Mouse (Mus musculus): ENCODE measurements around the gene Rag1. TPM values are rescaled to one million over a fixed set of nuclear protein-coding genes. Genes with fewer than 3 reads are reported as not detected.

Rag1 gene
- 0.08 and 0.58 TPM in 2 replicates for polyA plus RNA-seq (2016; fragmentation: Nextera tagmentation; extraction: Ambion mirVana)

DNA sequence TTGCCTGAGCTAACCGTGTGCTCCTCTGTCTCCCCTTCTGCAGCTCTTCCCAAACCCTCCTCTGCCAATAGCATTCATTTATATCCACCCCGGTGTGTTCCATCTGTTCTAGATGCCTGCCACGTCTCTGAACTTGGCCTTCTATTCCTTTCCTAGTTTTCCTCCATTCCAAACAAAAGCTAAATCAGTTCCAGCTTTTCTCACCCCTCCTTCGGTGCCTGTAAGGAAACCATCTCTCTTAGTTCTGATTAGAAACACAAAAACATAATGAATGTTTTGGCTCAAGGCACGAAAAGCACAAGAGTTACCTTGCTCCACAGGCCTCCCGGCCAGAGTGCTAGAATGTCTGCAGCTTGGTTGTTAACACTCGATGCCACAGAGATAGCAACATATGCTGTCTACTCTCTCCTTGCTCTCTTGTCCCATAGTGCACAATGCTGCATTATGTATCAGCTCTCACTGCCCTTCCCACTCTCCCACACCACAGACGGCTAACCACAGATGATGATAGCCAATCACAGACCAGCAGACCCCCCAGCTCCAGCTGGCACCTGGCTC lies at the start of gene Rag1, which contains the start of gene B230118H07Rik:
TSS of gene Rag1 (minus strand) at position 388 of the 558 bp plus-strand sequence.
TSS of gene B230118H07Rik (minus strand) at position 419 of the 558 bp plus-strand sequence.
- no peaks in the 10 kb centered on the region for H3K27me3 ChIP-seq (ENCODE audit: low read depth, poor library complexity, severe bottlenecking)
- peak; percentile 42 for DNase-seq (ENCODE audit: low spot score)
- H3K27ac ChIP-seq: peak within 1 kb of the TSS; percentile 72
- no peaks in the 10 kb centered on the region for H3K9me3 ChIP-seq (replicated peaks)
- H3K4me3 ChIP-seq: peak within 1 kb of the TSS; percentile 8; the same call in 1 of the 2 replicates
- H3K4me1 ChIP-seq: peaks cover 29% of the 10 kb centered on the region
- no peaks in the 10 kb centered on the region for H3K36me3 ChIP-seq
- 47% methylated on average over 8 of the region's 8 CpGs for WGBS

DNA sequence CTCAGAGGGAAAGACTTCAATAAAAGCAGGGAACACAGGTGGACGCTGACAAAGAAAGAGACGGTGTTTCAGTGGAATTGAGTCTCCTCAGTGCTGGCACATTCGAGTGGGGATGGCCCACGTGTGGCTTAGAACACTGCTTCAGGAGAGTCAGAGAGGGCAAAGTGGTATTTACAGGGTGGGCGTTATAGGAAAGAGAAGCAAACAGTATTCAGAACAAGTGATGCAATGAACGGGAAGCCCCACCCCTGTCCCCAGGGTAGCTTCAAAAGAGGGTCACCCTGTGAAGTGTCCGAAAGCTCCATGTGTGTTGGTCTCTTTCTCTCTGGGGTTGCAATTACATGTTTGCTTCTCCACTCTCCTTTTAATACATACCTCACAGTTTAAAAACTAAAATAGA lies 46.3 kb upstream of the Rag1 start:
- Histone ChIP-seq H3K36me3 (peaks cover 71% of the 10 kb centered on the region), H3K27me3 (ENCODE audit: low read depth, poor library complexity, severe bottlenecking) (no peaks in the 10 kb centered on the region), H3K27ac (no peak overlapping the region), H3K9me3 (replicated peaks) (no peaks in the 10 kb centered on the region), H3K4me3 (no peak overlapping the region), H3K4me1 (no peaks in the 10 kb centered on the region)
- DNase-seq (ENCODE audit: low spot score): no peak
- 92% methylated on average over 7 of the region's 7 CpGs for WGBS

DNA sequence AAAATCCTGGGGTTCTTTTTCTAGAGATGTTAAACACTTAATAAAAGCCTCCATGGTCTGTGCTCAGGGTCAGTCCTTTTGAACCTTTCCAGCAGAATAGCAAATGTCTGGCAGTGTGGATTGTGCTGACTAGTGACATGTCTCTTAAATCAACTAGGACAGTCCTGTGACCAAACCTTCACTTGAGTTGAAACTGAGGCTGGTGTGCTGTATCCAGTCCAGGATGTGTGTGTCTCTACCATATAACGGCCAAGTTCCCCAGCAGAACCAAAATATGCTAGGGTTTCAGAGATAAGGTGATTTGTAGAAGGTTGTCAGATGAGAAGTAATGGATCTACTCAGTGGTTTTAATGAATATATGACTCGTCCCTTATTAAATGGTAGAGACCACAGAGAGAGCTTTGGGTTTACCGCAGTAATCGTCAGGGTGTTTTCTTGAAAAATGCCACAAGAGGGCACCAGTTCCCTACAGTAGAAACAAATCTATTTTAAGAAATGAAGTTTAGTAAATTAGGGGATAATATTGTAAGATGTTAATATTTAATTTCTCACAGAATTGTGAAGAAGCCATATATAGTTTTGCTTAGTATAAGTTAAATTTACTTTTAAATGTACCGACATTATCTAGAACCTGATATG lies 44.4 kb upstream of the Rag1 start:
- peaks cover 81% of the 10 kb centered on the region for H3K36me3 ChIP-seq
- no peak overlapping the region for H3K27ac ChIP-seq
- H3K27me3 ChIP-seq (ENCODE audit: low read depth, poor library complexity, severe bottlenecking): no peaks in the 10 kb centered on the region
- H3K9me3 ChIP-seq (replicated peaks): no peaks in the 10 kb centered on the region
- no peak for DNase-seq (ENCODE audit: low spot score)
- 63% methylated on average over 5 of the region's 5 CpGs for WGBS
- no peaks in the 10 kb centered on the region for H3K4me1 ChIP-seq
- no peak overlapping the region for H3K4me3 ChIP-seq

DNA sequence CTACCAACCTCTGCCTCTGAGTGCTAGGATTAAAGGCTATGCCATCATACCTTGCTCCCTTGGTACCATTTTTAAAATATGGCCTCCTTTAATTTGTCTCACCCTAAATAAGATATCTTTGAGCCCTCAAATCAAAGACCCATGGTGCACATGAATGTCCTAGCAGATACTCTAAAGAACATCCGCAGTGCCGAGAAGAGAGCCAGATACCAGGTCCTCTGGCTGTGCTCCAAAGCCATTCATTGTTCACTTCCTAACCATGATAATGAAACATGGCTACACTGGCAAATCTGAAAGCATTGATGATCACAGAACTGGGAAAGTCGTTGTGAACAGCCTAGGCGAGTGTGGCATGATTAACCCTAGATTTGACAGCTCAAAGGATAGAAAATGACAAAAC lies 43.7 kb upstream of the Rag1 start:
- Histone ChIP-seq H3K27me3 (ENCODE audit: low read depth, poor library complexity, severe bottlenecking) (no peaks in the 10 kb centered on the region), H3K4me1 (no peaks in the 10 kb centered on the region), H3K4me3 (no peak overlapping the region), H3K36me3 (peaks cover 78% of the 10 kb centered on the region), H3K9me3 (replicated peaks) (no peaks in the 10 kb centered on the region), H3K27ac (no peak overlapping the region)
- no peak for DNase-seq (ENCODE audit: low spot score)
- WGBS: 82% methylated on average over 4 of the region's 4 CpGs

GRCm38 (mm10) chr2:101690252-101690827 lies 41.0 kb upstream of the Rag1 start:
- Histone ChIP-seq H3K4me1 (no peaks in the 10 kb centered on the region), H3K36me3 (peaks cover 79% of the 10 kb centered on the region), H3K9me3 (replicated peaks) (no peaks in the 10 kb centered on the region), H3K4me3 (no peak overlapping the region), H3K27me3 (ENCODE audit: low read depth, poor library complexity, severe bottlenecking) (no peaks in the 10 kb centered on the region), H3K27ac (no peak overlapping the region)
- 94% methylated on average over 9 of the region's 9 CpGs for WGBS
- no peak for DNase-seq (ENCODE audit: low spot score)

DNA sequence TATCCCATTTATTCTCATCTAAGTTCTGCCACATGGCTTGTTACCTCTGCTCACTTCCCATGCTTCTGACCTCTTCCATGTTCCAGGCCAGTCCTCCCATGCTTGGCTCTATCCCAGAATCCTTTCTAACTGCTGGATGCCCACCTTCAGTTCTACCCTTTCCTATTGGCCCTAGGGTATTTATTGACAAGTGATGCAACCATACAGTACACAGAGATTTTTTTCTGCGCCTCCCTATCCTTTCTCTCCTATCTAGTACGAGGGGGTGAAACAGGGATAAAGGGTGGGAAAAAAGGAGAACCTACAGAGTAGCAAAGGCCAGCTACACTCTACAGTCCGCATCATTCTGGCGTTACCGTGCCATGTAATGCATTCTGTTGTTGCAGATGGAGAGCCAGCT lies 38.7 kb upstream of the Rag1 start:
- Histone ChIP-seq H3K4me3 (no peak overlapping the region), H3K36me3 (peaks cover 78% of the 10 kb centered on the region), H3K27ac (no peak overlapping the region), H3K27me3 (ENCODE audit: low read depth, poor library complexity, severe bottlenecking) (no peaks in the 10 kb centered on the region), H3K9me3 (replicated peaks) (no peaks in the 10 kb centered on the region), H3K4me1 (no peaks in the 10 kb centered on the region)
- 92% methylated on average over 5 of the region's 5 CpGs for WGBS
- no peak for DNase-seq (ENCODE audit: low spot score)

GRCm38 (mm10) chr2:101684421-101684820 lies 35.1 kb upstream of the Rag1 start:
- peaks cover 59% of the 10 kb centered on the region for H3K36me3 ChIP-seq

DNA sequence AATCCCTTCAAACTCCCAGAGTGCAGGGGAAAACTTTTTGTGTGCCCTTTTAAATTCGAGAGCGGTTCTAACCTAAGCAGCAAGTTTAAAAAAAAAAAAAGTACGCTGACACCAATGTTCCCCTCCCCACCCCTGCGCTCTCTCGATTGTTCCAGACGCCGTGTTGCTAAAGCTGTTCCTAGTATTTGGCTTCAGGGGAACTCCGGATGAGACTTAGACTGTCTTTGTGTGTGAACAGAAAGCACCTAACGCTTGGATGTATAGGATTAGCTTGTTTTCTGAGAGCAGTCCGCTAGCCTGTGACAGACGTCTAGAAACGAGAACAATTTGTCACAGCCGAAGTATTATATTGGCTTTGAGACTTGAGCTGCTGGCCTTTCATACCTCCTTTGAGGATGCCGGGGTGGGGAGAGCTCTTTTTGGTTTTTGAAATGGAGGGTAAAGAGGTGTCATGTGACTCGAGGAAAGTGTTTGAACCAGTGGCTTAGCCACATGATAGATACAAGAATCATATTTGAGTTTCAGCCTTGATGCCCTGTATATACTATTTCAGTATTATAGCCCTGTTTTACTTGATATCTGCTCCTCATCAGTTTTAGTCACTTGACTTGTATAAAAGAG lies 30.0 kb upstream of the Rag1 start:
- peaks cover 15% of the 10 kb centered on the region for H3K36me3 ChIP-seq
- WGBS: 8% methylated on average over 15 of the region's 15 CpGs
- DNase-seq (ENCODE audit: low spot score): peak; percentile 30
- peak overlapping the region; percentile 87 for H3K4me3 ChIP-seq
- H3K9me3 ChIP-seq (replicated peaks): no peaks in the 10 kb centered on the region
- no peak overlapping the region; the same call in 1 of the 2 replicates for H3K27ac ChIP-seq
- H3K27me3 ChIP-seq (ENCODE audit: low read depth, poor library complexity, severe bottlenecking): no peaks in the 10 kb centered on the region
- peaks cover 11% of the 10 kb centered on the region for H3K4me1 ChIP-seq

More at GRCm38 (mm10) chr2:101684421-101684820, 35.1 kb upstream of the Rag1 start:
- H3K4me1 ChIP-seq: peaks cover 2% of the 10 kb centered on the region
- H3K27me3 ChIP-seq (ENCODE audit: low read depth, poor library complexity, severe bottlenecking): no peaks in the 10 kb centered on the region
- no peaks in the 10 kb centered on the region for H3K9me3 ChIP-seq (replicated peaks)
- no peak overlapping the region for H3K27ac ChIP-seq
- 96% methylated on average over 12 of the region's 12 CpGs for WGBS
- no peak overlapping the region for H3K4me3 ChIP-seq
- no peak for DNase-seq (ENCODE audit: low spot score)

DNA sequence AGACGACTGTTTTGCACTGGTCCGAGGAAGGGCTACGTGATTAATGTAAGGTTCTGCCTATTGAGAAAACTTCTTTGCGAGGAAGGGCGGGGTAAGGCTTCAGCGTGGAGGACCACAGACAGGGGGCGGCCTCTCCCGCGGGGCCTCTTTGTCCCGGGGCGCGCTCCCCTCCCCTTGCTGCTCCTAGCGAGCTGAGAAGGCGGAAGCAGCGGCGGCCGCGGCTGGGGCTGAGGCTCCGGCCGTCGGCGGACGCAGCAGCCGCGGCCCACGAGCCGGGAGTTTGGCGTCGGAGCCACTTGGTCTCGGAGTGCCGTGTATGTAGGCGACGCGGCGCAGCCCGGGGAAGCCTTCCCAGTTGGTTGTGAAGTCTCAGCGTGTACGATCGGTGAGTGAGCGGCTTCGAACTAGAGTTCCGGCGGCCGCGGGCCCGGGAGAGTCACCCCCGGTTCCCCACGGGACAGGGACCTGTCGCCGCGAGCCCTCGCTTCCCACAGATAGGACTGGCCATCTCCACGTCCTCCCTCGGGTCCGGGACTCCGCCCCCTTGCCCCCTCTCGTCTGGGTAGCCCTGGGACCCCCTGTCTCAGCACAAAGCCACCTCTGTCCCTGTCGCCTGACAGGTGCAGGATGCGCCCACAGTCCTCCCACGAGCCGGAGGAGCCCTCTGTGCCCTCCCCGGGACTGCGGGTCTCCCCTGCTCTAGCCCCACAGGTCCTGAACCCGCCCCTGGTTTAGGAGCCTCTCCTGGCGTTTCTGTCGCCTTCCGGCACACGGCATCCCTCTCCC lies 29.1 kb upstream of the Rag1 start, which contains the start of gene Traf6:
TSS of gene Traf6 (plus strand) at position 194 of the 786 bp plus-strand sequence.
- Histone ChIP-seq H3K27ac (peak within 1 kb of the TSS; percentile 93), H3K36me3 (peaks cover 15% of the 10 kb centered on the region; the same call in 1 of the 2 replicates), H3K9me3 (replicated peaks) (no peaks in the 10 kb centered on the region), H3K27me3 (ENCODE audit: low read depth, poor library complexity, severe bottlenecking) (no peaks in the 10 kb centered on the region), H3K4me3 (peak within 1 kb of the TSS; percentile 87), H3K4me1 (peaks cover 11% of the 10 kb centered on the region)
- DNase-seq (ENCODE audit: low spot score): peak; percentile 91
- WGBS: under 1% methylated on average over 68 of the region's 68 CpGs

DNA sequence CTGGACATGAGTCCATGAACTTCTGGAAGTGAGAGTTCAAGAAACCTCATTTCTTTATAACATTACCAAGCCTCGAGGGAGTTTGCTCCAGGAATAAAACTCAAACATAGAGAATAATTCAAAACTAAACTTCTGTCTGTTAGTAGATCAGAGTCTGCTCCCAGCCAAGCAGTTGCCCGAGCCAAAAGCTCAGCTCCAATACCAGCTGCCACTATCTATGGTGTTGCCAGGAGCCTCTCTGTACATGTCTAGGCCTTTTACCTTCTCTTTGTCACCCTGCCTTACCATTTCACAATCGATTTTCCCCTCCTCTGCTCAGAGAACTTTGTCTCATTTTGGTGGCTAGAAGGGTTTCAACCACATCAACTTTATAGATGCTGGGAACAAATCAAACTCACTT lies 24.2 kb upstream of the Rag1 start:
- WGBS: 74% methylated on average over 3 of the region's 3 CpGs
- H3K9me3 ChIP-seq (replicated peaks): no peaks in the 10 kb centered on the region
- no peaks in the 10 kb centered on the region for H3K36me3 ChIP-seq
- H3K27ac ChIP-seq: no peak overlapping the region
- H3K4me3 ChIP-seq: no peak overlapping the region
- no peak for DNase-seq (ENCODE audit: low spot score)
- H3K4me1 ChIP-seq: peaks cover 4% of the 10 kb centered on the region; the same call in 1 of the 2 replicates
- 0 out of 2 replicates have a peak, but pooled peaks cover 7% of the 10 kb centered on the region for H3K27me3 ChIP-seq (ENCODE audit: low read depth, poor library complexity, severe bottlenecking)

- DNase-seq (ENCODE audit: low spot score): no peak
- Histone ChIP-seq H3K9me3 (replicated peaks) (no peaks in the 10 kb centered on the region), H3K27ac (no peak overlapping the region), H3K36me3 (no peaks in the 10 kb centered on the region), H3K27me3 (ENCODE audit: low read depth, poor library complexity, severe bottlenecking) (0 out of 2 replicates have a peak, but pooled peaks cover 7% of the 10 kb centered on the region), H3K4me1 (no peaks in the 10 kb centered on the region; the same call in 1 of the 2 replicates), H3K4me3 (no peak overlapping the region)
- WGBS: 88% methylated on average over 3 of the region's 3 CpGs
Observed at GRCm38 (mm10) chr2:101668751-101669150, 19.4 kb upstream of the Rag1 start.

- H3K9me3 ChIP-seq (replicated peaks): no peaks in the 10 kb centered on the region
- H3K27ac ChIP-seq: peak overlapping the region; percentile 74
- 94% methylated on average over 3 of the region's 3 CpGs for WGBS
- no peaks in the 10 kb centered on the region; the same call in 1 of the 2 replicates for H3K27me3 ChIP-seq (ENCODE audit: low read depth, poor library complexity, severe bottlenecking)
- H3K4me1 ChIP-seq: no peaks in the 10 kb centered on the region; the same call in 1 of the 2 replicates
- no peak for DNase-seq (ENCODE audit: low spot score)
- no peaks in the 10 kb centered on the region for H3K36me3 ChIP-seq
- H3K4me3 ChIP-seq: no peak overlapping the region
Observed at GRCm38 (mm10) chr2:101665703-101666092, 16.4 kb upstream of the Rag1 start.
